Mouse (Mus musculus) hindbrain, embryonic 12.5 days (tissue): ENCODE measurements around the gene Prx. TPM values are rescaled to one million over a fixed set of nuclear protein-coding genes. Genes with fewer than 3 reads are reported as not detected.
"Not testable (repeated sequence)": the region's sequence is repeated elsewhere in the genome, so short reads cannot be mapped to it uniquely, and the experiment has no call there.

ENCODE experiments used
- ATAC-seq: fragments of 200-750 bp; cut with Nextera tagmentation; 2 replicates; pipeline ENCODE4 v1.8.0; 2017; ENCODE audit warnings: moderate TSS enrichment; ENCODE audit not compliant: low FRiP score
- H3K27ac ChIP-seq: fragments of 300-500 bp; sonication (generic); 2 replicates; pipeline ENCODE4 v1.5.1; 2016; ENCODE audit warnings: mild to moderate bottlenecking
- H3K27me3 ChIP-seq: fragments of 300-500 bp; sonication (generic); 2 replicates; pipeline ENCODE4 v1.6.1; 2016; ENCODE audit warnings: mild to moderate bottlenecking
- H3K36me3 ChIP-seq: fragments of 300-500 bp; sonication (generic); 2 replicates; pipeline ENCODE4 v1.6.1; 2016; ENCODE audit warnings: mild to moderate bottlenecking
- H3K4me1 ChIP-seq: fragments of 300-500 bp; sonication (generic); 2 replicates; pipeline ENCODE4 v1.6.1; 2016
- H3K4me2 ChIP-seq: fragments of 300-500 bp; sonication (generic); replicated peaks from 2 replicates; pipeline ENCODE4 v1.6.1; 2016; ENCODE audit warnings: mild to moderate bottlenecking
- H3K4me3 ChIP-seq: fragments of 300-500 bp; sonication (generic); 2 replicates; pipeline ENCODE4 v1.5.1; 2016; ENCODE audit warnings: mild to moderate bottlenecking
- H3K9ac ChIP-seq: fragments of 300-500 bp; sonication (generic); 2 replicates; pipeline ENCODE4 v1.6.1; 2016; ENCODE audit warnings: mild to moderate bottlenecking, moderate library complexity
- H3K9me3 ChIP-seq: fragments of 300-500 bp; sonication (generic); replicated peaks from 2 replicates; pipeline ENCODE4 v1.6.1; 2016; ENCODE audit warnings: mild to moderate bottlenecking
- WGBS: fragments of 180-500 bp; shearing (Covaris S2); methylation state at CpG from one replicate; pipeline ENCODE4 v1.1.7; 2016; 5-methylcytosine and 5-hydroxymethylcytosine counted together
- polyA plus RNA-seq: library from polyadenylated mRNA; unstranded; fragments of >200 nt; fragmentation: Nextera tagmentation; extraction: Ambion mirVana; gene quantifications from 2 replicates; pipeline ENCODE4 v1.2.1, GENCODE M21; 2016

Prx gene
- polyA plus RNA-seq, 1 experiment from 2014 or later: 2.5 TPM

DNA sequence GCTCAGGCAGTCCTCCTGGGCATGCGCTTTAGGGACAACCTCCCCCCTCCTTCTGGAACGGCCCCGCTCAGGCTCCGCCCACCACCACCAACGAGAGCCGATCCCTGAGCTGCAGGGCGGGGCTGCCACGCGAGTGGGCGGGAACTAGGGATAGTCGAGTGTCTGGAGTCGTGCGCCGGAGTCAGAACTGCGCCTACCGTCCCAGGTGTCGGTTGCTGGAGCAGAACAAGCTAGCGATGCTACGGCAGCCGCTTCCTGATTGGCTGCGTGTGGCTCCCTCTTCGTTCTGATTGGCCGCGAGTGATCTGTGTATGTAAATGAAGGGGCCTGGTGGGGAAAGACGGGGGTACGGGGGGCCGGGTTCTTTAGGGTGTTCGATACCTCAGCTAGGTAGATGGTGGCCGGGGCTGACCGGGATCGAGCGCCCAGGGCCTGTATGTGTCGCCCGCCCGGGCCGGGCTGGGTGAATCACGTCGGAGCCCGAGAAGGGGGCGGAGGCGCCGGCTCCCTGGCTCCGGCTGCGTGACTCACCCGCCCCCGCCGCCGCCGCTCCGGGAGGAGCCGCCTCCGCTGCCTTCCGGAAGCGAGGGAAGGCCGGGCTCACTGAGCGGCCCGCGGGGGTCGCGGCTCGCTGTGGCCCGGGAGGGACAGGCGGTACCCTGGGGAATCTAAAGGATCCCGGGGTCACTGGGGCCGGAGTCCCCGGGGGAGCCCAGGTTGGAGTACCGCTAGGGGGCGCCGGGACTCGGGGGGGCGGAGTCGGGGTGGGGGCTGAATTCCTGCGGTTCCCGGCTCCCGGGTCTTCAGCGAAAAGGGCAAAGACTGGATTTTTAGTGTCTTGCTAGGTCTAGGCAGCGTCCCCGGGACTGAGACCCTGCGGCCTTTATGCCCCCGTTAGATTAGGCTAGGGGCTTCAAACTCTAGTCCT, 12.1 kb upstream of the Prx start, which contains the start of gene Sertad1:
Sertad1 (plus strand) TSS at position 141 of the 928 bp plus-strand sequence.
- Histone ChIP-seq H3K36me3 (peaks cover 5% of the 10 kb centered on the region; the same call in 1 of the 2 replicates), H3K27ac (peak within 1 kb of the TSS; percentile 93), H3K9me3 (no peaks in the 10 kb centered on the region), H3K27me3 (peaks cover 18% of the 10 kb centered on the region; the same call in 1 of the 2 replicates), H3K9ac (peak within 1 kb of the TSS; percentile 83), H3K4me3 (peak within 1 kb of the TSS; percentile 73), H3K4me1 (peaks cover 21% of the 10 kb centered on the region), H3K4me2 (peak within 1 kb of the TSS; percentile 55)
- ATAC-seq: peak; percentile 97
- under 1% methylated on average over 63 of the region's 80 CpGs for WGBS

DNA sequence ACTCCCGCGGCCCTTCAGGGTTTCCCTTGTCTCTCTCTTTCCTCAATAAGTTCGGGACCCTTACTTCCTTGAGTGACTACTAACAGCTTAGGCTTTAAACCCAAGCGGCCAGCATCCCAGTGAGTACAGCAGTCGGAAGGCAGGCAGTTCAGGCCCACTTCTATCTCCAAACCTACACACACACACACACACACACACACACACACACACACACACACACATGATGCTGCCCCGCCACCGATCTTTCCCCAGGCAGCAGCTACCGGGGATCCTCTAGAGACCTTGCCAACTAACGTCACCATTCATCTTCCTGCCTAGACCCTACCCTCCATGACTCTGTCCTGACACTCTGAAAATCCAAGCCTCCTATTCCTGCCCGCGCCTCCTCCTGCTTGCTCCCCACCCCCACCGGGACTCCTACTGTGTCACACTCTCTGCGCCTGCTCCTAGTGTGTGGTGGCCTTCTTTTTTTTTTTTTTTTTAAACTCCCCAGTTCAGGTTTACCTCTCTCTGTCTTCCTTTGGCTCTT, 11.3 kb upstream of the Prx start:
- peaks cover 5% of the 10 kb centered on the region; the same call in 1 of the 2 replicates for H3K36me3 ChIP-seq
- peaks cover 21% of the 10 kb centered on the region for H3K4me1 ChIP-seq
- peaks cover 18% of the 10 kb centered on the region; the same call in 1 of the 2 replicates for H3K27me3 ChIP-seq
- H3K4me2 ChIP-seq: peak overlapping the region; percentile 55
- peak overlapping the region; percentile 83 for H3K9ac ChIP-seq
- 3% methylated on average over 13 of the region's 13 CpGs for WGBS
- H3K27ac ChIP-seq: peak overlapping the region; percentile 93
- peak overlapping the region; percentile 73 for H3K4me3 ChIP-seq
- no peak for ATAC-seq
- no peaks in the 10 kb centered on the region for H3K9me3 ChIP-seq

DNA sequence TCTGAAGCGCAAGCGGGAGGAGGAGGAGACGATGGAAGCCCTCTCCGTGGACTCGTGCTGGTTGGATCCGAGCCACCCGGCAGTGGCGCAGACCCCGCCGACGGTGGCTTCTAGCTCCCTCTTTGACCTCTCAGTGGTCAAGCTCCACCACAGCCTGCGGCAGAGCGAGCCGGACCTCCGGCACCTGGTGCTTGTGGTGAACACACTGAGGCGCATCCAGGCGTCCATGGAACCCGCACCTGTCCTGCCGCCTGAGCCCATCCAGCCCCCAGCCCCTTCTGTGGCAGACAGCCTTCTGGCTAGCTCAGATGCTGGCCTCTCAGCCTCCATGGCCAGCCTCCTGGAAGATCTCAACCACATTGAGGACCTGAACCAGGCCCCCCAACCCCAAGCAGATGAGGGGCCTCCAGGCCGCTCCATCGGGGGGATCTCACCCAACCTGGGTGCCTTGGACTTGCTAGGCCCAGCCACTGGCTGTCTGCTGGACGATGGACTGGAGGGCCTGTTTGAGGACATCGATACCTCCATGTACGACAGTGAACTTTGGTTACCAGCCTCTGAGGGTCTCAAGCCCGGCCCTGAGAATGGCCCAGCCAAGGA, 9.8 kb upstream of the Prx start:
- peaks cover 5% of the 10 kb centered on the region; the same call in 1 of the 2 replicates for H3K36me3 ChIP-seq
- H3K9me3 ChIP-seq: no peaks in the 10 kb centered on the region
- H3K27ac ChIP-seq: no peak overlapping the region
- 90% methylated on average over 24 of the region's 25 CpGs for WGBS
- H3K4me3 ChIP-seq: no peak overlapping the region
- H3K27me3 ChIP-seq: peaks cover 18% of the 10 kb centered on the region; the same call in 1 of the 2 replicates
- H3K9ac ChIP-seq: no peak overlapping the region
- ATAC-seq: no peak
- H3K4me1 ChIP-seq: peaks cover 21% of the 10 kb centered on the region
- peak overlapping the region; percentile 58; the same call in 1 of the 2 replicates for H3K4me2 ChIP-seq

DNA sequence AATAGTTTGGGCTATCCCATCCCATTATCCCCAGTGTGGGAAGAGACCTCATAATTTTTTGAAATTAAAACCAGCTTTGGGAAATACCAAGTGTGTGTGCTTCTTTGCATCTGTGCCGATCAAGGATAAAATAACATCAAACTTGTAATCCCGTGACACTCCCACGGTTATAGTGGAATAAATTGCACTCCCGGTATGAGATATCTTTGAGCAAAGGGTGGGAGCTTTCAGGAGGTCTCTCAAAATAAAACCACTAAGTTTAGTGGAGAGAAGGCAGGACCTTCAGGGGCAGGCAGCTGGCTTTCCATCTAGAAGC, 8.9 kb upstream of the Prx start:
- peaks cover 18% of the 10 kb centered on the region; the same call in 1 of the 2 replicates for H3K27me3 ChIP-seq
- no peaks in the 10 kb centered on the region for H3K9me3 ChIP-seq
- peak overlapping the region; percentile 67 for H3K27ac ChIP-seq
- H3K36me3 ChIP-seq: peaks cover 5% of the 10 kb centered on the region; the same call in 1 of the 2 replicates
- H3K4me1 ChIP-seq: peaks cover 21% of the 10 kb centered on the region
- ATAC-seq: no peak
- peak overlapping the region; percentile 31 for H3K4me3 ChIP-seq
- WGBS: 49% methylated on average over 4 of the region's 4 CpGs
- peak overlapping the region; percentile 59 for H3K9ac ChIP-seq
- H3K4me2 ChIP-seq: peak overlapping the region; percentile 58

DNA sequence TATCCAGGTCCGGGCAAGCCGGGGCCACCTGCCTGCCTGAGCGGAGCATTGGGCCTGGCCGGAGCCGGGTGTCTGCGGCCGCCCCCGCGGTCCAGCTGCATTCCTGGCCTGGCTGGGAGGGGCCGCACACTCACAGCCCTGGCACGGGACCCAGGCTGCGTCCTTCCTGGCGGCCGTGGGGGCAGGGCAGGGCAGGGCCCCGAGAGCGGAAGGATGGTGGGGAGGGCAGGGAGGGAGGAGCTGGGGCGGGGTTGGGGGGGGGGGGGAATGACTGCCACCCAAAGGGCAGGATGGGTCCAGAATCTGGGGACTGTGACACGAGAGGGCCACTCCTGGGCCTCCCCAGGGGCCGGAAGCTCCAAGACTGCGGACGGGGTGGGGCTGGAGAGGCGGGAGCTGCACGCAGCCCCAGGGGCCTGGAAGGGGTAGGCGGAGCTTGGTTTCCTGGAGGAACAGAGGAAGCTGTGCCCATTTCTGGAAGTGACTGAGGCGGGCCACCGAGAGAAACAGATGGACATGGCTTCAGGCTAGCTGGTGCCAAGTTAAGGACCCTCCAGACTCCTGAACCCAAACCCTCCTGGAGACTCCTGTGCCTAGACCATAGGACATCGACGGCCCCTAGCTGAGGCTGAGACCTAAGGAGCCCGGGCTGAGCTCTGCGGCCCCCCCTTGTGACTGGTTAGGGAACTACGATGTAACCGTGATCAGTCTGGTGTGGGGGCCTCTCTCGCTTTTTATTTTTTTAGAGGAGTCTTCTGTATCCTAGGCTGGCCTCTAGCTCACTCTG, 8.4 kb upstream of the Prx start:
- peak overlapping the region; percentile 67 for H3K27ac ChIP-seq
- ATAC-seq: no peak; the same call in 1 of the 2 replicates
- peaks cover 21% of the 10 kb centered on the region for H3K4me1 ChIP-seq
- H3K9me3 ChIP-seq: no peaks in the 10 kb centered on the region
- H3K9ac ChIP-seq: peak overlapping the region; percentile 59
- 3% methylated on average over 27 of the region's 33 CpGs for WGBS
- peaks cover 12% of the 10 kb centered on the region; the same call in 1 of the 2 replicates for H3K27me3 ChIP-seq
- peak overlapping the region; percentile 31 for H3K4me3 ChIP-seq
- peaks cover 5% of the 10 kb centered on the region; the same call in 1 of the 2 replicates for H3K36me3 ChIP-seq
- H3K4me2 ChIP-seq: peak overlapping the region; percentile 58

DNA sequence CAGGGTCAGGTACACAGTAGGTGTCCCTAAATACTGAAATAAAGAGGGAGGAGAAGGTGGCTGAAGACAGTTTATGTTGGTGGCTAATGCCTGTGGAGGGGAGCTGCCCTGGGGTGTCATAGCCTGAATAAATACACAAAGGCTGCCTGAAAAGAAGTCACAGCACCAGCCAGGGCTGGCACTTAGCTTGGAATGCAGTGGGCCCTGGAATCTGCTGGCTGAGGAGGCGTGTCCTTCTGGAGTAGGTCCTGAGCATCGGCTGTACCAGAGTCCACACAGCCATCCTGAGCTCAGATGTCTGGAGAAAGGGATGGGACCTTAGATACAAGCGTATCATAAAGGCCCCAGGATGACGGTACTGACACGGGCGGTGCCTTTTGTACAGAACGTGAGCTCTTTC, 7.3 kb upstream of the Prx start:
- H3K4me3 ChIP-seq: no peak overlapping the region
- no peak overlapping the region for H3K9ac ChIP-seq
- H3K4me1 ChIP-seq: peaks cover 21% of the 10 kb centered on the region
- H3K27ac ChIP-seq: no peak overlapping the region
- 0 out of 2 replicates have a peak, but pooled peaks cover 11% of the 10 kb centered on the region for H3K27me3 ChIP-seq
- ATAC-seq: no peak
- no peaks in the 10 kb centered on the region for H3K9me3 ChIP-seq
- H3K4me2 ChIP-seq: no peak overlapping the region
- peaks cover 5% of the 10 kb centered on the region; the same call in 1 of the 2 replicates for H3K36me3 ChIP-seq
- 73% methylated on average over 7 of the region's 7 CpGs for WGBS

DNA sequence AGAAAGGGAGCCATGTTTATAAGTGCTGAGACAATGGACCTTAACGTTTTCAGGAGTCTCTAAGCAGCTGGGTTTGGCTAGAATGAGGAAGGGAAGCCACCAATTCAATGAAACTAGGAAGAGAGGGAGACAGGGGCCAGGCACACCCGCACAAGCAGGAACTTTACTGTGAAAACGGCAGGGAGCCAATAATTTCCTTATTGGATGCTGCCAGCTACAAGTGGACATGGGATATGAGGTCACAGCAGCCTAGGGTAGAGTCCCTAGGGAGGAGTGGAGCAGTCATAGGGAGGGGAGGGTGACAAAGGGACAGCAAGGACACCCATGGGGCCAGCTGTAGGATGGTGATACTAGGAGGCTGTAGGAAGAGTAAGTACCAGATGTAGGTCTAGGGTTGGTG, 6.1 kb upstream of the Prx start:
- H3K27me3 ChIP-seq: 0 out of 2 replicates have a peak, but pooled peaks cover 11% of the 10 kb centered on the region
- H3K4me1 ChIP-seq: peaks cover 15% of the 10 kb centered on the region
- H3K36me3 ChIP-seq: peaks cover 5% of the 10 kb centered on the region; the same call in 1 of the 2 replicates
- no peak for ATAC-seq
- H3K4me2 ChIP-seq: no peak overlapping the region
- WGBS: 79% methylated on average over 3 of the region's 3 CpGs
- H3K9ac ChIP-seq: no peak overlapping the region
- H3K27ac ChIP-seq: no peak overlapping the region
- H3K9me3 ChIP-seq: no peaks in the 10 kb centered on the region
- no peak overlapping the region for H3K4me3 ChIP-seq

DNA sequence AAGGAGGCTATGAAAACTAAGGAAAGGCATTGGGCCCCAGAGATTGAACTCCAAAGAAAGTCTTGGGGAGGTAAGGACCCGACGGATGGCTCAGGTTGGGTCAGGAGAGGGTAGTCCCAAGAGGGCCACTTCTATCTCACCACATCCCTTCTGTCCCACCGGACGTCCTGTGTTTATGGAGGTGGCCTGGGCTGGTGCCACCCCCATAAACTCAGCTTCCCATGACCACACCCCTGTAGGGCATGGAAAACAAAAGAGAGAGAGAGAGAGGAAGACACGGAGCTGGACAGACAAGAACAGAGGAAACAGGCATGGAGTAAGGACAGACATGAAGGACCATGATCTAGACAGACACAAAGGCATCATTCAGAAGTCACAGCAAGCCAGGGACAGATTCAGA, 5.7 kb upstream of the Prx start:
- H3K27ac ChIP-seq: no peak overlapping the region
- ATAC-seq: no peak
- peaks cover 5% of the 10 kb centered on the region; the same call in 1 of the 2 replicates for H3K36me3 ChIP-seq
- H3K4me2 ChIP-seq: no peak overlapping the region
- H3K9me3 ChIP-seq: no peaks in the 10 kb centered on the region
- H3K27me3 ChIP-seq: 0 out of 2 replicates have a peak, but pooled peaks cover 11% of the 10 kb centered on the region
- peaks cover 11% of the 10 kb centered on the region for H3K4me1 ChIP-seq
- WGBS: 83% methylated on average over 5 of the region's 5 CpGs
- no peak overlapping the region for H3K4me3 ChIP-seq
- H3K9ac ChIP-seq: no peak overlapping the region

DNA sequence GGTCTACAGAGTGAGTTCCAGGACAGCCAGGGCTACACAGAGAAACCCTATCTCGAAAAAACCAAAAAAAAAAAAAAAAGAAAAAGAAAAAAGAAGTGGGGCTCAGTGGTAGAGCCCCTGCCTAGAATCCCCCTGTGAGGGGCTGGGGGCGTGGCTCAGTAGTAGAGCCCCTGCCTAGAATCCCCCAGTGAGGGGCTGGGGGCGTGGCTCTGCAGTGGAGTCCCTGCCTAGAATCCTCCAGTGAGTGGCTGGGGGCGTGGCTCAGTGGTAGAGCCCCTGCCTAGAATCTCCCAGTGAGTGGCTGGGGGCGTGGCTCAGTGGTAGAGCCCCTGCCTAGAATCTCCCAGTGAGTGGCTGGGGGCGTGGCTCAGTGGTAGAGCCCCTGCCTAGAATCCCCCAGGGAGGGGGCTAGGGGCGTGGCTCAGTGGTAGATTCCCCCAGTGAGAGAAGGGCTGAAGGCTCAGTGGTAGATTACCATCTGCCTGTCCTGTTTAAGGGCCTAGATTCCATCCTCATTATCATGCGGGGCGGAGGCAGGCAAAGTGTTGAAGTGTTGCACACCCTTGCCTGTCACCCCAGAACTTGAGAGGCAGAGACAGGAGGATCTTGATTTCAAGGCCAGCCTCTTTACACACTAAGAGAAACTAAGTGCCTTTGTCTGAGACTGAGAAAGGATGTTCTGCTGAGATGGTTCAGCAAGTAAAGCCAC, 4.3 kb upstream of the Prx start:
- 90% methylated on average over 9 of the region's 9 CpGs for WGBS
- not testable (repeated sequence) for H3K27me3 ChIP-seq, H3K36me3 ChIP-seq, H3K4me2 ChIP-seq, H3K9ac ChIP-seq, H3K9me3 ChIP-seq, ATAC-seq, H3K4me3 ChIP-seq, H3K27ac ChIP-seq
- H3K4me1 ChIP-seq: peaks cover 10% of the 10 kb centered on the region

DNA sequence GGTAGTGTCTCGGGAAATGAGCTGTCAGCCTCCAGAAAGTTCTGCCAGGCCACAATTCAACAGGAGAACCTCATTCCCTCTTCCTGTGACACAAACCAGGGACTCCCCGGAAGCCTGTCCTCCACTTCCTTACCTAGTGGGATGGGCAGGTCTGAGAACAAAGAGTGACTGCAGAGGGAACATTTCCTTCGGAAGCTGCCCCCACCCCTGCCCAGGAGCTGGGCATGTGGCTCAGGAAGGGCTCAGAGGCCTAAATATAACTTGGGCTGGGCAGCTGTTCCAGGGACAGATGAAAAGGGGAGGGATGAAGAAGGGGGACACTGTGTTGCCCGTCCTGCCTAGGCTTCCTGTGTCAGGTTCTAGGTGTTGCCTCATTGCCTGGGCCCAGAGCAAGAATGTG, 2.5 kb downstream of the Prx start:
- 68% methylated on average over 4 of the region's 4 CpGs for WGBS
- no peaks in the 10 kb centered on the region for H3K36me3 ChIP-seq

DNA sequence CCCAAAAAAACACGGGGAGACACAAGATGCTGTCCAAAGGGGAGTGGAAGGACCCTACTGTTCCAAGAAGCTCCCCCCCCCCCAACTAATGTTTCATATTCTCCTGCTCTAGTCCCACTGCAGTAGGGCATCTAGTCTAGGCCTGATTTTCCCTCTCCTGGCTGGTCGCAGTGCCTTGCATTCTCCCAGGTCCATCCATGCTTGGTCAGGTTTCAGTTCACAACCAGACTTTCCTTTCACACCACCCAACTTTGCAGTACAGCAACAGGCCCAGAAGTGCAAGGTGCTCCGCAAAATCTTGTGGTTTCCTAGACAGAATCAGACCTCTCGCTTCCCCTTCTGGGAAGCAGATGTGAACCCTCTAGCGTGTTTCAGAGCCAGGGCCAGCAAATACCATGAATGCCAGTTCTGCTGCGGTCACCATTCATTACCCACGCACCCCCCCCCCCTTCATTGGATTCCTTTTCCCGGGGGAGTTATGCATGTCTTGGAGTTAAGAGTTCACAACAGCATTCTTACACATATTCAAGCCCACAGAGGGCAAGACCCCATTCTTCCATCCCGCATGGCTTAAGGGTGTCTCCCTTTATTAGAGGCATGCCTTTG, 7.7 kb downstream of the Prx start:
- H3K4me3 ChIP-seq: peak overlapping the region; percentile 50; the same call in 1 of the 2 replicates
- 39% methylated on average over 9 of the region's 9 CpGs for WGBS
- peaks cover 9% of the 10 kb centered on the region for H3K4me1 ChIP-seq
- peak overlapping the region; percentile 94 for H3K27ac ChIP-seq
- H3K9ac ChIP-seq: no peak overlapping the region
- H3K27me3 ChIP-seq: no peaks in the 10 kb centered on the region
- H3K9me3 ChIP-seq: no peaks in the 10 kb centered on the region
- H3K4me2 ChIP-seq: peak overlapping the region; percentile 58
- H3K36me3 ChIP-seq: no peaks in the 10 kb centered on the region
- ATAC-seq: 0 out of 2 replicates have a peak, but pooled peaks have one; percentile 22

More for the DNA sequence above, 2.5 kb downstream of the Prx start:
- Histone ChIP-seq H3K9me3 (no peaks in the 10 kb centered on the region), H3K27me3 (no peaks in the 10 kb centered on the region), H3K4me2 (no peak overlapping the region), H3K27ac (no peak overlapping the region), H3K9ac (no peak overlapping the region), H3K4me1 (no peaks in the 10 kb centered on the region; the same call in 1 of the 2 replicates), H3K4me3 (no peak overlapping the region)
- no peak for ATAC-seq
